Mouse (Mus musculus) limb, embryonic 12.5 days (tissue): ENCODE measurements at regions not wholly inside any gene's neighbourhood (a gene's known extent, or its start where the extent isn't known, plus 50 kb on each side); places are given as distances from the start of the nearest gene placed in this dataset.
A peak's percentile ranks its signal among the peaks of the same experiment; 100 is the strongest.

ENCODE experiments used
- ATAC-seq: fragments of 200-750 bp; cut with Nextera tagmentation; 2 replicates; pipeline ENCODE4 v1.8.0; 2017; ENCODE audit warnings: low read depth, moderate TSS enrichment; ENCODE audit not compliant: insufficient number of reproducible peaks, insufficient read depth, low FRiP score, low TSS enrichment
- H3K27ac ChIP-seq: fragments of 300-500 bp; sonication (generic); 2 replicates; pipeline ENCODE4 v1.5.1; 2016; ENCODE audit warnings: mild to moderate bottlenecking, moderate library complexity
- H3K27me3 ChIP-seq: fragments of 300-500 bp; sonication (generic); 2 replicates; pipeline ENCODE4 v1.6.1; 2016; ENCODE audit warnings: mild to moderate bottlenecking, moderate library complexity
- H3K36me3 ChIP-seq: fragments of 300-500 bp; sonication (generic); 2 replicates; pipeline ENCODE4 v1.6.1; 2016; ENCODE audit warnings: mild to moderate bottlenecking, moderate library complexity
- H3K4me1 ChIP-seq: fragments of 300-500 bp; sonication (generic); replicated peaks from 2 replicates; pipeline ENCODE4 v1.6.1; 2016
- H3K4me2 ChIP-seq: fragments of 300-500 bp; sonication (generic); 2 replicates; pipeline ENCODE4 v1.6.1; 2016; ENCODE audit warnings: mild to moderate bottlenecking, moderate library complexity
- H3K4me3 ChIP-seq: fragments of 300-500 bp; sonication (generic); replicated peaks from 2 replicates; pipeline ENCODE4 v1.5.1; 2016; ENCODE audit warnings: mild to moderate bottlenecking
- H3K9ac ChIP-seq: fragments of 300-500 bp; sonication (generic); replicated peaks from 2 replicates; pipeline ENCODE4 v1.6.1; 2016; ENCODE audit warnings: mild to moderate bottlenecking, moderate library complexity
- H3K9me3 ChIP-seq: fragments of 300-500 bp; sonication (generic); 2 replicates; pipeline ENCODE4 v1.6.1; 2016; ENCODE audit warnings: mild to moderate bottlenecking, moderate library complexity
- whole genome bisulfite sequencing: fragments of 180-500 bp; shearing (Covaris S2); methylation state at CpG from one replicate; pipeline ENCODE4 v1.1.7; 2016; 5-methylcytosine and 5-hydroxymethylcytosine counted together

DNA sequence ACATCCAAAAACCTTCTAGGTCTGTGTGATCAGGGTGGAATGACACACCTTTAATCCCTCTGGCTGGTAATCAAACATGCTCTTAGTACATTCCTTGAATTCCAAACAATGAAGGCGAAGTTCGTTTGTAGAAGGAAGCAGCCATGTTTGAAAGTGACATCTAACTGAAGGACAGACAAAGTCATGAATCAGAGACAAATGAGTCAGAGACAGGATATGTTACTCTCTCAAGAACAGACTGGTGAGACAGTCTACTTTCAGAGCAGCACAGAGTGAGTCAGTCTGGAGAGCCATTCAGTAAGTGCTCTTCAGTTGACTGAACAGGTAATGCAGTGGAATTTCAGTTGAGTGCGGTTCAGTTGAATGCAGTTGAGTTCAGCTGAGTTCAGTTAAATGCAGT, 150.4 kb downstream of the Cpe start:
- H3K36me3 ChIP-seq: no peaks in the 10 kb centered on the region
- H3K27me3 ChIP-seq: peaks cover 9% of the 10 kb centered on the region; the same call in 1 of the 2 replicates
- H3K27ac ChIP-seq: no peak overlapping the region
- H3K9ac ChIP-seq: no peak overlapping the region
- ATAC-seq: no peak
- 87% methylated on average over 3 of the region's 3 CpGs for WGBS
- no peak overlapping the region for H3K4me2 ChIP-seq
- H3K4me3 ChIP-seq: no peak overlapping the region
- H3K4me1 ChIP-seq: peaks cover 3% of the 10 kb centered on the region; the same call in 1 of the 2 replicates
- H3K9me3 ChIP-seq: no peaks in the 10 kb centered on the region

GRCm38 (mm10) chr8:64539846-64540472, 152.9 kb downstream of the Cpe start:
- H3K27me3 ChIP-seq: no peaks in the 10 kb centered on the region
- H3K4me2 ChIP-seq: no peak overlapping the region
- no peak overlapping the region for H3K9ac ChIP-seq
- H3K9me3 ChIP-seq: no peaks in the 10 kb centered on the region
- H3K36me3 ChIP-seq: no peaks in the 10 kb centered on the region
- H3K27ac ChIP-seq: no peak overlapping the region
- H3K4me1 ChIP-seq: peaks cover 3% of the 10 kb centered on the region; the same call in 1 of the 2 replicates
- WGBS: 63% methylated on average over 4 of the region's 4 CpGs
- H3K4me3 ChIP-seq: no peak overlapping the region
- no peak; the same call in 1 of the 2 replicates for ATAC-seq

- H3K4me1 ChIP-seq: no peaks in the 10 kb centered on the region
- 90% methylated on average over 2 of the region's 2 CpGs for WGBS
Measured at GRCm38 (mm10) chr8:64531780-64532179, 161.1 kb downstream of the Cpe start.

DNA sequence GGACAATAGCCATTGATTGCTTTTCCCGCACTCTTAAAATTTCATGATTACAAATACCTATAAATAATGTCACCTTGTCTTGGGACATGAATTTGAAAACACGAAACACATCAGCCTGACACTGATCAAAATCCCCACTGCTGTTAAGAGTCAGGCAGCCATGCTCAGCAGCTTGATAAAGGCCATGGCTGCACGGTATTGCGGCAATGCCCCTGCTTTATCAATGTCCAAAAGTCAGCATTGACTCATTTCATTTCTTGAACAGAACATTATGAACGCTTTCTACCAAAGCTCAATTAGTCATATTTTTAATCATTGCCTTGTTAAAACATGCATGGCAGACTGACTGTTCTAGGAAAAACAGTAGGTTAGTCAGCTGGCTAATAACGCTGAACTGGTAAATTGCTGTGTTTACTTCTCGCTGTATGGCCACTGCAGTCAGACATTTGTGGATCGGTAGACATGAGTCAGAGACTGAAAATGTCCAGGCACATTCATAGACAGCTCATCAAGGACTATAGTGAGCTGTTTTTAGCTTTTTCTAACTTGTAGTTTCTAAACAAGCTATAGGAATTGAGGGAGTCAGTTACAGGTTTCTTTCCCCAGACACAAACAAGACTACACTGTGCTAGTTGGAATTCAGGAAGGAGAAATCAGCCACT, 170.3 kb downstream of the Cpe start:
- no peaks in the 10 kb centered on the region for H3K36me3 ChIP-seq
- H3K4me1 ChIP-seq: peaks cover 12% of the 10 kb centered on the region
- H3K4me3 ChIP-seq: no peak overlapping the region
- no peak overlapping the region for H3K4me2 ChIP-seq
- no peaks in the 10 kb centered on the region for H3K27me3 ChIP-seq
- H3K9me3 ChIP-seq: no peaks in the 10 kb centered on the region
- peak overlapping the region; percentile 13; the same call in 1 of the 2 replicates for H3K27ac ChIP-seq
- WGBS: 82% methylated on average over 8 of the region's 8 CpGs
- ATAC-seq: no peak
- H3K9ac ChIP-seq: no peak overlapping the region

More at GRCm38 (mm10) chr8:64531780-64532179, 161.1 kb downstream of the Cpe start:
- no peak overlapping the region for H3K27ac ChIP-seq
- no peaks in the 10 kb centered on the region for H3K36me3 ChIP-seq
- H3K9me3 ChIP-seq: no peaks in the 10 kb centered on the region
- no peak overlapping the region for H3K4me2 ChIP-seq
- no peak overlapping the region for H3K9ac ChIP-seq
- H3K27me3 ChIP-seq: no peaks in the 10 kb centered on the region
- no peak overlapping the region for H3K4me3 ChIP-seq
- no peak for ATAC-seq

- no peak for ATAC-seq
- Histone ChIP-seq H3K36me3 (no peaks in the 10 kb centered on the region), H3K27ac (no peak overlapping the region), H3K9me3 (no peaks in the 10 kb centered on the region), H3K9ac (no peak overlapping the region), H3K4me1 (peaks cover 12% of the 10 kb centered on the region), H3K27me3 (no peaks in the 10 kb centered on the region), H3K4me3 (no peak overlapping the region), H3K4me2 (no peak overlapping the region)
- 66% methylated on average over 1 of the region's 1 CpGs for WGBS
Measured at GRCm38 (mm10) chr8:64519650-64520049, 173.2 kb downstream of the Cpe start.

- no peak overlapping the region for H3K4me2 ChIP-seq
- ATAC-seq: no peak
- no peak overlapping the region for H3K9ac ChIP-seq
- peaks cover 8% of the 10 kb centered on the region; the same call in 1 of the 2 replicates for H3K9me3 ChIP-seq
- no peaks in the 10 kb centered on the region for H3K27me3 ChIP-seq
- WGBS: 69% methylated on average over 5 of the region's 5 CpGs
- H3K36me3 ChIP-seq: no peaks in the 10 kb centered on the region
- no peak overlapping the region for H3K27ac ChIP-seq
- no peaks in the 10 kb centered on the region for H3K4me1 ChIP-seq
- H3K4me3 ChIP-seq: no peak overlapping the region
Measured at GRCm38 (mm10) chr8:64515923-64516322, 176.9 kb downstream of the Cpe start.

- Histone ChIP-seq H3K4me1 (peaks cover 14% of the 10 kb centered on the region; the same call in 1 of the 2 replicates), H3K4me2 (no peak overlapping the region), H3K27me3 (no peaks in the 10 kb centered on the region), H3K27ac (no peak overlapping the region), H3K4me3 (no peak overlapping the region), H3K36me3 (no peaks in the 10 kb centered on the region), H3K9me3 (no peaks in the 10 kb centered on the region), H3K9ac (no peak overlapping the region)
- ATAC-seq: no peak
- 44% methylated on average over 6 of the region's 6 CpGs for WGBS
Measured at GRCm38 (mm10) chr8:64497281-64498060, 195.4 kb downstream of the Cpe start.

DNA sequence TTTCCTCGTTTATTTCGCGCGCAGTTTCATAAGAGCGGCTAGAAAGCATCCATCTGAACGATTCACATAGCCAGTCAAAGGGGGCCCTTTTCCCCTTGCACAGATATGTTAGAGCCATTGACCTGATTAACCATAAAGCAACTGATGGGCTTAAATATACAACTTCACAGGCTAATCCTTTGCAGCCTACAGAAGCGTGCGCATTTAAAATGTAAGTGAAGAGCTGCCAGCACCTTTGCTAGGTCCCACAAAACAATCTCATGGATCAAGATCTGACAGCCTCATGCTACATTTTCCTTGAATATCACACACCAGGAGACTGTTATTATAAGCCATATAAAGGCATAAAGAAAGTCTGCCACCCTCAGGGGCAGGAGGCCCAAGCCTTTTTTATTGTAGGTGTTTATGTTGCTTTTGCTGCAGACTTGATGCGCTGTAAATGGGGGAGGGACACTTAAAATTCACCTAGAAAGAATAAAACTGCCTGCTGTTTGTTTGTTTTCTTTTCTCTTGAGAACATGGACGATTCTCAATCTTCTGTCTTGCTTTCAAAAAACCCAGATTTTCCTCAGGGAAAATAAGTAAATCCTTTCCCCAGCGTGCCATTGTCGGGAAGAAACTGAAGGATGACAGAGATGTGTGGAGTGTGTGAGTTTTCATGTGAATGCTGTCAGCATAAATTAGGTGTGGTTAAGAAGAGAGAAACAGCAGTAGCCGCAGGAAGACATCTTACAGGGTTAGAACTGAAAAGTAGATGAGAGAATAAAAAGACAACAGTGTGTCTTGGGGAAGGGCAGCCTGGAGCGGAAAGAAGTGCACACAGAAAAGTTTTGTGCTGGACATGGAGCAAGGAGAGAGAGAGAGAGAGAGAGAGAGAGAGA, 196.3 kb downstream of the Cpe start:
- H3K27me3 ChIP-seq: no peaks in the 10 kb centered on the region
- no peaks in the 10 kb centered on the region for H3K36me3 ChIP-seq
- H3K4me3 ChIP-seq: no peak overlapping the region
- no peaks in the 10 kb centered on the region for H3K9me3 ChIP-seq
- no peak overlapping the region for H3K4me2 ChIP-seq
- ATAC-seq: no peak
- no peak overlapping the region for H3K27ac ChIP-seq
- H3K9ac ChIP-seq: no peak overlapping the region
- H3K4me1 ChIP-seq: peaks cover 14% of the 10 kb centered on the region; the same call in 1 of the 2 replicates
- WGBS: 42% methylated on average over 14 of the region's 14 CpGs

- H3K4me3 ChIP-seq: no peak overlapping the region
- no peak overlapping the region for H3K9ac ChIP-seq
- H3K4me1 ChIP-seq: peaks cover 3% of the 10 kb centered on the region; the same call in 1 of the 2 replicates
- no peak overlapping the region for H3K4me2 ChIP-seq
- 87% methylated on average over 2 of the region's 2 CpGs for WGBS
- no peak overlapping the region for H3K27ac ChIP-seq
- no peaks in the 10 kb centered on the region for H3K36me3 ChIP-seq
- no peak for ATAC-seq
- no peaks in the 10 kb centered on the region for H3K9me3 ChIP-seq
- no peaks in the 10 kb centered on the region for H3K27me3 ChIP-seq
Measured at GRCm38 (mm10) chr8:64491561-64491960, 201.3 kb downstream of the Cpe start.

DNA sequence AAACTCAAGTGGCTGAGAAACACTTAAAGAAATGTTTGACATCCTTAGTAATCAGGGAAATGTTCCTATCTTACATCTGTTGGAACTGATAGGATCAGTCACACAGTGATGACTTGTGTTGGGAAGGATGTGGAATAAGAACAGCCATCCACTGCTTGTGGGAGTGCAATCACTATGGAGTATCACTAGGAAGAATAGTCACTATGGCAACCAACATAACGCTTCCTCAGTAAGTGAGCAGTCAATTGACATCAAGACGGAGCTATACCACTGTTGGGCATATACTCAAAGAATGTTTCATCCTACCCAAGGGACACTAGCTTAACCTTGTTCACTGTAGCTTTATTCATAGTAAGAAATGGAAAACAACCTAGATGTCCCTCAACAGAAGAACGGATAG, 204.8 kb downstream of the Cpe start:
- Histone ChIP-seq H3K4me3 (no peak overlapping the region), H3K36me3 (no peaks in the 10 kb centered on the region), H3K4me1 (no peaks in the 10 kb centered on the region), H3K27ac (no peak overlapping the region), H3K4me2 (no peak overlapping the region), H3K27me3 (no peaks in the 10 kb centered on the region), H3K9me3 (no peaks in the 10 kb centered on the region), H3K9ac (no peak overlapping the region)
- 89% methylated on average over 3 of the region's 3 CpGs for WGBS
- no peak for ATAC-seq

- no peaks in the 10 kb centered on the region for H3K36me3 ChIP-seq
- no peaks in the 10 kb centered on the region for H3K27me3 ChIP-seq
- no peaks in the 10 kb centered on the region for H3K4me1 ChIP-seq
- H3K4me2 ChIP-seq: no peak overlapping the region
- no peak for ATAC-seq
- no peak overlapping the region for H3K27ac ChIP-seq
- no peaks in the 10 kb centered on the region for H3K9me3 ChIP-seq
- H3K4me3 ChIP-seq: no peak overlapping the region
- H3K9ac ChIP-seq: no peak overlapping the region
Measured at GRCm38 (mm10) chr8:64473276-64473675, 219.6 kb downstream of the Cpe start.
